Mouse (Mus musculus) activated CD4-positive, CD25-positive, alpha-beta regulatory T cell (primary cell): ENCODE data around the gene Ndufa10. TPM values are rescaled to one million over a fixed set of nuclear protein-coding genes. Genes with fewer than 3 reads are reported as not detected.

Experiments used
- polyA plus RNA-seq, 2 experiments: library from polyadenylated mRNA; unstranded; fragments of 100-300 nt; shearing (Covaris generic); gene quantifications; one replicate each; pipeline ENCODE4 v1.2.1; 2017

The Ndufa10 gene
- polyA plus RNA-seq = 100 to 1,000 TPM; 229 to 244 TPM

GRCm38 (mm10) chr1:92473165-92474041 lies at the start of gene Ndufa10:
TSS of gene Ndufa10 (minus strand) at chr1:92473860.

GRCm38 (mm10) chr1:92518561-92518960 lies 44.9 kb upstream of the Ndufa10 start, which contains the start of gene Olfr1414:
TSS of gene Olfr1414 (minus strand) at chr1:92518661.

GRCm38 (mm10) chr1:92496001-92496400 lies 22.3 kb upstream of the Ndufa10 start, which contains the start of gene Olfr1415:
TSS of gene Olfr1415 (minus strand) at chr1:92496101.

GRCm38 (mm10) chr1:92485013-92485412 lies 11.4 kb upstream of the Ndufa10 start, which contains the start of gene Olfr1416:
TSS of gene Olfr1416 (minus strand) at chr1:92485113.

Other genes starting within 250 kb of the Ndufa10 start
- not detected for gene Olfr1416, start 11.3 kb upstream of the Ndufa10 start, polyA plus RNA-seq
- not detected for gene Olfr1415, start 22.2 kb upstream of the Ndufa10 start, polyA plus RNA-seq
- gene Olfr1414, start 44.8 kb upstream of the Ndufa10 start, polyA plus RNA-seq = 1 to 10 TPM in 1 of 2 experiments, not detected in 1; 1.5 TPM
- gene Olfr1413, start 97.5 kb upstream of the Ndufa10 start, polyA plus RNA-seq = under 1 TPM in 1 of 2 experiments, not detected in 1; 0.28 TPM
- under 1 TPM in 1 of 2 experiments, not detected in 1; 0.06 TPM for gene Olfr1412, start 111.9 kb upstream of the Ndufa10 start, polyA plus RNA-seq
- under 1 TPM in 1 of 2 experiments, not detected in 1; 0.14 TPM for gene Olfr1411, start 120.6 kb upstream of the Ndufa10 start, polyA plus RNA-seq
- not detected for gene Olfr1410, start 131.9 kb upstream of the Ndufa10 start, polyA plus RNA-seq
- gene Olfr12, start 143.9 kb upstream of the Ndufa10 start, polyA plus RNA-seq = not detected
- 100 to 1,000 TPM; 234 to 278 TPM for gene Cops9, start 168.1 kb upstream of the Ndufa10 start, polyA plus RNA-seq
- 1 to 10 TPM in 1 of 2 experiments, under 1 TPM in 1; 0.99 to 2.5 TPM for gene Otos, start 175.0 kb upstream of the Ndufa10 start, polyA plus RNA-seq